Mouse (Mus musculus): ENCODE measurements at regions not wholly inside any gene's neighbourhood (a gene's known extent, or its start where the extent isn't known, plus 50 kb on each side); places are given as distances from the start of the nearest gene placed in this dataset.

GRCm38 (mm10) chr16:80196302-80196701 is 1004.2 kb upstream of the Ncam2 start:
- no peak for DNase-seq

- DNase-seq: no peak
Observed at GRCm38 (mm10) chr16:80202811-80203210, 997.7 kb upstream of the Ncam2 start.

- DNase-seq: no peak
Observed at GRCm38 (mm10) chr16:80212769-80213168, 987.7 kb upstream of the Ncam2 start.

GRCm38 (mm10) chr16:80255441-80255840 is 945.1 kb upstream of the Ncam2 start:
- peak; percentile 15 to 39 for DNase-seq

GRCm38 (mm10) chr16:80266151-80266617 is 934.3 kb upstream of the Ncam2 start:
- DNase-seq: no peak

GRCm38 (mm10) chr16:80272291-80273123 is 928.0 kb upstream of the Ncam2 start:
- peak; percentile 13 to 45 for DNase-seq
